Mouse (Mus musculus) heart, embryonic 11.5 days (tissue): ENCODE data around the gene Klk7. TPM values are rescaled to one million over a fixed set of nuclear protein-coding genes. Genes with fewer than 3 reads are reported as not detected.

Source experiments
- ATAC-seq: fragments of 200-750 bp; cut with Nextera tagmentation; replicated peaks from 2 replicates; pipeline ENCODE4 v1.8.0; 2017; ENCODE audit warnings: moderate library complexity; ENCODE audit not compliant: insufficient number of reproducible peaks, low FRiP score, low TSS enrichment
- H3K27ac ChIP-seq: fragments of 300-500 bp; sonication (generic); 2 replicates; pipeline ENCODE4 v1.5.1; 2014; ENCODE audit warnings: mild to moderate bottlenecking, low read depth, low read length
- H3K27me3 ChIP-seq: fragments of 300-500 bp; sonication (generic); 2 replicates; pipeline ENCODE4 v1.6.1; 2014; ENCODE audit warnings: mild to moderate bottlenecking, low read length, mixed read lengths; ENCODE audit not compliant: control insufficient read depth, insufficient read depth
- H3K36me3 ChIP-seq: fragments of 300-500 bp; sonication (generic); 2 replicates; pipeline ENCODE4 v1.6.1; 2014; ENCODE audit warnings: mild to moderate bottlenecking, low read length, moderate library complexity, mixed read lengths; ENCODE audit not compliant: control insufficient read depth, insufficient read depth
- H3K4me1 ChIP-seq: fragments of 300-500 bp; sonication (generic); 2 replicates; pipeline ENCODE4 v1.6.1; 2014; ENCODE audit warnings: low read length; ENCODE audit not compliant: control insufficient read depth, insufficient read depth
- H3K4me2 ChIP-seq: fragments of 300-500 bp; sonication (generic); 2 replicates; pipeline ENCODE4 v1.6.1; 2014; ENCODE audit warnings: mild to moderate bottlenecking, moderate library complexity
- H3K4me3 ChIP-seq: fragments of 300-500 bp; sonication (generic); 2 replicates; pipeline ENCODE4 v1.5.1; 2014; ENCODE audit warnings: low read depth, low read length
- H3K9ac ChIP-seq: fragments of 300-500 bp; sonication (generic); 2 replicates; pipeline ENCODE4 v1.6.1; 2014; ENCODE audit warnings: mild to moderate bottlenecking, low read depth, low read length, moderate library complexity
- H3K9me3 ChIP-seq: fragments of 300-500 bp; sonication (generic); replicated peaks from 2 replicates; pipeline ENCODE4 v1.6.1; 2016; ENCODE audit warnings: low read length; ENCODE audit not compliant: control insufficient read depth
- WGBS: fragments of 180-500 bp; shearing (Covaris S2); extraction: QIAGEN DNeasy Blood & Tissue Kit; methylation state at CpG from one replicate; pipeline ENCODE4 v1.1.7; 2014; ENCODE audit not compliant: insufficient replicate concordance; 5-methylcytosine and 5-hydroxymethylcytosine counted together
- polyA plus RNA-seq: library from polyadenylated mRNA; unstranded; fragments of >200 nt; fragmentation: Nextera tagmentation; extraction: Ambion mirVana; gene quantifications from 2 replicates; pipeline ENCODE4 v1.2.1, GENCODE M21; 2014

Klk7 gene
- polyA plus RNA-seq = 0.09 TPM in 1 of 2 replicates, not detected in the other

DNA sequence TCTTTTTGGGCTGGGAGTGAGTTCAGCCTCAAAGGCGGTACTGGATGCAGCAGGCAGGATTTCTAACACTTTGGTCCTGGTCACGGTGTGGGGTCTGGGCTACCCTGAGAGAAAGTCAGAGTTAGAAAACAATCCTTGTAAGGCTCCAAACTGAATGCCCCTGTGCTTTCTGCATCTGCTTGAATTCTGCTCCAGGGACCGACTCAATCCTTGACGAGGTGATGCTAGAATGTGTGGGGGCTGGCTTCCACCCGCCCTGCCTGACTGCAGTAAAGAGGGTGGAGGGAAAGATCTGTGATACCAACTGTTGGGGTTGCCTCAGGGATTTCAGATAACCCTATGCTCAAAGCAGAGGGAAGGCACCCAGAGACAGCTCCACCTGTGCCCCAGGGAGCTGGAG is at the start of gene Klk7:
TSS of gene Klk7 (plus strand) at position 301 of the 400 bp plus-strand sequence.
- no peak within 1 kb of the TSS for H3K27ac ChIP-seq
- no peak within 1 kb of the TSS for H3K4me3 ChIP-seq
- no peaks in the 10 kb centered on the region for H3K4me1 ChIP-seq
- no peak within 1 kb of the TSS for H3K4me2 ChIP-seq
- no peak within 1 kb of the TSS for H3K9ac ChIP-seq
- no peaks in the 10 kb centered on the region for H3K9me3 ChIP-seq
- no peaks in the 10 kb centered on the region for H3K36me3 ChIP-seq
- peaks cover 2% of the 10 kb centered on the region; the same call in 1 of the 2 replicates for H3K27me3 ChIP-seq
- 43% methylated on average over 5 of the region's 5 CpGs for WGBS
- ATAC-seq = no peak

DNA sequence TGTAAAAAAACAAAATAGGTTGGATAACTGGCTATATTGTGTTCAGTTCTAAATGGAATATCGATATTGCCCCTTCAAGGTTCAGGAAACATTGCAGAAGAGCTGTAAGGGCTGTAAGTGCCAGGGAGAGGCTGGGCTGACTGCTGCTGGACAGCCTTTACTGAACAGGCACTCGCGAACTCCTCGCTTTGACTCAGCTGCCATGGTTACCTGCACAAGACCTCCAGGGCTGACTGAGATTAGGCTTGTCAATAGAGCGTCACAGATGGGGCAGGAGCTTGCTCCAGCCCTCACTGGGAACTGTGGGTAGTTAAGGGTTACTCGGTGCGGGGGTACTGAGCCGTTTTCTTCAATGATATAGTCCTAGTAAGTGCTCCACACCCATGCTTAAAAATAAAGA is 44.6 kb upstream of the Klk7 start:
- WGBS = 41% methylated on average over 8 of the region's 8 CpGs
- H3K36me3 ChIP-seq = no peaks in the 10 kb centered on the region
- H3K4me2 ChIP-seq = no peak overlapping the region
- H3K4me3 ChIP-seq = no peak overlapping the region
- H3K9me3 ChIP-seq = no peaks in the 10 kb centered on the region
- no peaks in the 10 kb centered on the region for H3K4me1 ChIP-seq
- no peak for ATAC-seq
- no peak overlapping the region for H3K9ac ChIP-seq
- no peaks in the 10 kb centered on the region for H3K27me3 ChIP-seq
- H3K27ac ChIP-seq = no peak overlapping the region

DNA sequence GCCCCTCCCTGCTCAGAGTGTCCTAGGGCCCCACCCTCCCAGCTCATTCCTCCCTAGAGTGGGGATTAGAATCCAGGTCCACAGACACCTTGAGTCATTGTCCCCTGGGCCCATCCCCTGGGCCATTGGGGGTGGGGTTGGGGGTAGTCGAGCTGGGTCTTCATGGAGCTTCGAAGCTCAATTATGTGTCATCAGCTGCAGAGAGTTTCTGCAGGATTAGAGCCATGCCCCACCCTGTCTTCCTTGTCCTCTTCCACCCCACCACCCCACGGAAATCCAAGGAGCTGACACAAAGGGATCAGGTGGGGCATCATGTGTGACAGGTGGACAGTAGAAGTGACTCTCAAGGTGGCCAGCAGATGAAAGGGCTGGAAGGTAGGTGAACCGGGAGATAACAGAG is 42.5 kb upstream of the Klk7 start, which contains the start of gene Klk12:
TSS of gene Klk12 (plus strand) at position 301 of the 400 bp plus-strand sequence.
- 77% methylated on average over 4 of the region's 4 CpGs for WGBS
- ATAC-seq = no peak
- Histone ChIP-seq H3K9me3 (no peaks in the 10 kb centered on the region), H3K36me3 (no peaks in the 10 kb centered on the region), H3K4me3 (no peak within 1 kb of the TSS), H3K4me2 (no peak within 1 kb of the TSS), H3K27ac (no peak within 1 kb of the TSS), H3K9ac (no peak within 1 kb of the TSS), H3K4me1 (no peaks in the 10 kb centered on the region), H3K27me3 (no peaks in the 10 kb centered on the region)

DNA sequence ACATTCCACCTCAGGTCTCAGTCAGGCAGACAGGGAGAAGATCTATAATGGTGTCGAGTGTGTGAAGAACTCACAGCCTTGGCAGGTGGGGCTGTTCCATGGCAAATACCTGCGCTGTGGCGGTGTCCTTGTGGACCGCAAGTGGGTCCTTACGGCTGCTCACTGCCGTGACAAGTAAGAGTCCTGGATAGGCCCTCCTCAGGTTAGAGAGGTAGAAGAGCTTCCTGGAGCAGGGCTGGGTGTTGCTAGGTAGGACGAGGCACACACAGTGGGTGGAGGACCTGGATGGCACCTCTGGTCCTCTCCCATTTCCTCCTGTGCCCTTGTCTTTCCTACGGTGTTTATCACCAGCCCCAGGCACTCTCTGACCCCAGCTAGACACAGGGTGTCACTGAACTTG is 41.5 kb upstream of the Klk7 start:
- no peaks in the 10 kb centered on the region for H3K36me3 ChIP-seq
- H3K4me3 ChIP-seq = no peak overlapping the region
- WGBS = 87% methylated on average over 8 of the region's 8 CpGs
- H3K4me2 ChIP-seq = no peak overlapping the region
- H3K27ac ChIP-seq = no peak overlapping the region
- H3K9ac ChIP-seq = no peak overlapping the region
- no peaks in the 10 kb centered on the region for H3K27me3 ChIP-seq
- no peak for ATAC-seq
- no peaks in the 10 kb centered on the region for H3K4me1 ChIP-seq
- no peaks in the 10 kb centered on the region for H3K9me3 ChIP-seq

DNA sequence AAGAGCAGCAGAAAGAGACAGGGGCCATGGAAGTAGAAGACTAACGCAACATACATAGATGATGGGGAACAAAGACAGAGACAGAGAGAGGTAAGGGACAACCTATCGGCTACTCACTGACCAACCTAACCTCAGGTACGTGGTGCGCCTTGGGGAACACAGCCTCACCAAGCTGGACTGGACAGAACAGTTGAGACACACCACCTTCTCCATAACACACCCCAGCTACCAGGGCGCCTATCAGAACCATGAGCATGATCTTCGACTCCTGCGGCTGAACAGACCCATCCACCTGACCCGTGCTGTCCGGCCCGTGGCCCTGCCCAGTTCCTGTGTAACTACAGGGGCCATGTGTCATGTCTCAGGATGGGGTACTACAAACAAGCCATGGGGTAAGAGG is 40.4 kb upstream of the Klk7 start:
- WGBS = 88% methylated on average over 10 of the region's 10 CpGs
- Histone ChIP-seq H3K9me3 (no peaks in the 10 kb centered on the region), H3K36me3 (no peaks in the 10 kb centered on the region), H3K27ac (no peak overlapping the region), H3K27me3 (no peaks in the 10 kb centered on the region), H3K4me3 (no peak overlapping the region), H3K4me2 (no peak overlapping the region), H3K4me1 (no peaks in the 10 kb centered on the region), H3K9ac (no peak overlapping the region)
- ATAC-seq = no peak

DNA sequence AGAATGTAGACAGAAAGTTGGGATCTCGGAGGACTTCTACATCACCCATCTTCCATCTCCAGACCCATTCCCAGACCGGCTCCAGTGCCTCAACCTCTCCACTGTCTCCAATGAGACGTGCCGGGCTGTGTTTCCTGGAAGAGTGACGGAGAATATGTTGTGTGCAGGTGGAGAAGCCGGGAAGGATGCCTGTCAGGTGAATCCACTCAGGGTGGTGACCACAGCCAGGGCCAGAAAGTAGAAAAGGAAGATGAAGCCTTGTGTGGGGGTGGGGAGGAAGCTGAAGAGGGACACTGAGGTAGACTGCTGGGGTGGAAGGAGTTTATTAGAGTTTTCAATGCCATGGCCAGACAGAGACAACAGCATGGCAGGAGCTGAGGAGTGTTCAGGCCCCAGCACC is 39.2 kb upstream of the Klk7 start:
- Histone ChIP-seq H3K4me2 (no peak overlapping the region), H3K27ac (no peak overlapping the region), H3K9me3 (no peaks in the 10 kb centered on the region), H3K4me3 (no peak overlapping the region), H3K4me1 (no peaks in the 10 kb centered on the region), H3K27me3 (no peaks in the 10 kb centered on the region), H3K9ac (no peak overlapping the region), H3K36me3 (no peaks in the 10 kb centered on the region)
- 87% methylated on average over 6 of the region's 6 CpGs for WGBS
- no peak for ATAC-seq

DNA sequence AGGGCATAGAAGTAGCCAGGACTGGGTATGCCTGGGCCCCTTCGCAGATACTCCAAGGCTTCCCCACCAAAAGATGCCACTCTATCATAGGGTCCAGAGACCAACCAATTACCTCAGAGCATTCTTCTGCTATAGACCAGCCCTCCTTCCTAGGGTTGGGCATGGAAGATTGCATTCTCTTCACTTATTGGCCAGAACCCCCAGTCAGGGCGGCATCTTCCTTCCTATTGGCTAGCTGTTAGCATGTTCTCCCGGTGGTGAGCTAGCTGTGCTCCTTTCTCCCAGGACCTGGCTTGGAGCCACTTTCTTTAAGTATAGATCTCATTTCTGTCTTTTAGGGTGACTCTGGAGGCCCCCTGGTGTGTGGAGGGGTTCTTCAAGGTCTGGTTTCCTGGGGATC is 38.2 kb upstream of the Klk7 start:
- 70% methylated on average over 3 of the region's 3 CpGs for WGBS
- H3K4me1 ChIP-seq = no peaks in the 10 kb centered on the region
- ATAC-seq = no peak

DNA sequence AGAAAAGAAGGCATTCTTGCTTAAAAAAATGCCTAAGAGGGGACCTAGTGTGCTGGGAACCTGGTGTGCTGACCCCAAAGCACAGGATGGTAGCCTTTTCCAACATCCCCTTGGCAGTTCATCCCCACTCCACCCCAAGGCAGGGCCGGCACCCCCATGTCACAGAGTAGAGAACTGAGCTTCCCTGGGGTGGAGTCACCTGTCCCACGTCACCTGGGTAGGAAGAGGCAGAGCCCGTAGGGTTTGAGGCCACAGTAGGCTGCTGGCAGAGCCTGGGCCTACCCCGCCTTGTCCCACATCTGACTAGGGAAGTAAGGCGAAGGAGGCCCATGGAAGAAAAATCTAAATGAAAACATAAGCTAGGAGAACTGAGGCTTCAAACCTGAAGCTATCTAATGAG is 36.7 kb upstream of the Klk7 start, which contains the start of gene Klk11:
TSS of gene Klk11 (plus strand) at position 241 of the 400 bp plus-strand sequence.
- H3K4me2 ChIP-seq = no peak within 1 kb of the TSS
- no peak within 1 kb of the TSS for H3K9ac ChIP-seq
- 80% methylated on average over 5 of the region's 5 CpGs for WGBS
- H3K4me3 ChIP-seq = no peak within 1 kb of the TSS
- no peaks in the 10 kb centered on the region for H3K4me1 ChIP-seq
- no peaks in the 10 kb centered on the region for H3K36me3 ChIP-seq
- no peak for ATAC-seq
- no peaks in the 10 kb centered on the region for H3K27me3 ChIP-seq
- no peaks in the 10 kb centered on the region for H3K9me3 ChIP-seq
- H3K27ac ChIP-seq = no peak within 1 kb of the TSS

More for the DNA sequence above, 38.2 kb upstream of the Klk7 start:
- no peak overlapping the region for H3K4me2 ChIP-seq
- H3K36me3 ChIP-seq = no peaks in the 10 kb centered on the region
- no peaks in the 10 kb centered on the region for H3K27me3 ChIP-seq
- no peak overlapping the region for H3K4me3 ChIP-seq
- no peak overlapping the region for H3K27ac ChIP-seq
- no peak overlapping the region for H3K9ac ChIP-seq
- no peaks in the 10 kb centered on the region for H3K9me3 ChIP-seq

DNA sequence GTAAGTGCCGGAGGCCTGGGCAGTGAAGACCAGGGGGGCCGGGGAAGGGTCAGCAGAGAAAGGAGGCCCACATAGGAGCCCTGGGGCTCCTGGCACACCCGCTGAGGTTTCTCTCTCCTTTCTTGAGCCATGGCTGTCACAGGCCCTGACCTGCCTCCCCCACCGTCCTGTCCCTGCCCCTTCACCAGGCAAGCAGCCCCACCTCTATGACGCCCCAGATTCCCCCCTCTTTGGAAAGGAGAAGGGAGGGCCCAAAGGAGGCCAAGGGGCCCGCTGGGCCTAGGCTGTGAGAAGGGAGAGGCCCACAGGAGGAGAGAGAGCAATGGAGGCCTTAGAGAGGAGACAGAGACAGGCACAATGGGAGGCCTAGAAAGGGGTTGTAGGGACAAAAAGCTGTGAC is 36.3 kb upstream of the Klk7 start:
- Histone ChIP-seq H3K36me3 (no peaks in the 10 kb centered on the region), H3K9ac (no peak overlapping the region), H3K27me3 (no peaks in the 10 kb centered on the region), H3K4me3 (no peak overlapping the region), H3K4me1 (no peaks in the 10 kb centered on the region), H3K27ac (no peak overlapping the region), H3K4me2 (no peak overlapping the region), H3K9me3 (no peaks in the 10 kb centered on the region)
- no peak for ATAC-seq
- WGBS = 60% methylated on average over 6 of the region's 6 CpGs
